Mouse (Mus musculus) colon, adult 2 months (tissue): ENCODE data around the gene Dnajc10. TPM values are rescaled to one million over a fixed set of nuclear protein-coding genes. Genes with fewer than 3 reads are reported as not detected.

Source experiments
- polyA plus RNA-seq: library from polyadenylated mRNA; depleted of rRNA; stranded (reverse); fragments of >200 nt; gene quantifications from 2 replicates; pipeline ENCODE4 v1.2.3, GENCODE M21; 2012; rRNA removed

Gene Dnajc10
- 25.2 and 26.5 TPM in 2 replicates for polyA plus RNA-seq

GRCm38 (mm10) chr2:80315242-80316161 is at the start of gene Dnajc10:
TSS of gene Dnajc10 (plus strand) at chr2:80315466.

DNA sequence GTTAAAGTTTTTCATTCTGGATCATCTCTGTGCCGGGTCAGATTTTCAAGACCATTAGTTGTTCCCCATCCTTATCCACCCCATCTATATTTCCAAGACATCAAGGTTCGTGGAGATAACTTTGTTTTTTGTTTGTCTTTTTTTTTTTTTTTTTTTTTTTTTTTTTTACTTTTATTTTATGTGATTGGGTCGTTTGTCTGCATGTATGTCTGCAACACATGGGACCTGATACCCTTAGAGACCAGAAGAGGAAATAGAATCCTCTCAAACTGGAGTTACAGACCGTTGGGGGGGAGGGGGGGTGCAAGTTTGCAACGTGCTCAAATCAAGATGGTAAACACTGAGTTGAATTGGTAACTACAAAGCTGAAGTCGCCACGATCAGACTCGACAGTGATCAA is 23.1 kb upstream of the Dnajc10 start, which contains the start of gene Prdx6b:
Gene Prdx6b, plus strand, starts transcription at position 301 of the 400 bp plus-strand sequence.

Other genes with a start within 250 kb of the Dnajc10 start
- gene Pde1a, start 186.0 kb upstream of the Dnajc10 start, polyA plus RNA-seq = 2.6 and 4.2 TPM in 2 replicates
- gene Prdx6b, start 23.0 kb upstream of the Dnajc10 start, polyA plus RNA-seq = not detected in 2 replicates
- 5.5 and 6.1 TPM in 2 replicates for gene Frzb, start 132.2 kb downstream of the Dnajc10 start, polyA plus RNA-seq